Mouse (Mus musculus): ENCODE measurements around the gene Pax3. TPM values are rescaled to one million over a fixed set of nuclear protein-coding genes. Genes with fewer than 3 reads are reported as not detected.

Gene Pax3
- polyA plus RNA-seq, 1 experiment, result not detected

- TF ChIP-seq CTCF (IDR thresholded peaks at IDR 0.05; ENCODE audit: insufficient read depth, low read depth, low read length), result no peak
- TF ChIP-seq POLR2A (IDR thresholded peaks at IDR 0.05; ENCODE audit: insufficient read depth, low read depth, low read length), result no peak
- Histone ChIP-seq H3K4me1 (ENCODE audit: control insufficient read depth, insufficient read depth, low read length) (peaks cover 3% of the 10 kb centered on the region; the same call in 1 of the 2 replicates), H3K4me3 (ENCODE audit: insufficient read depth, low read depth, low read length) (no peak overlapping the region), H3K27ac (ENCODE audit: insufficient read depth, low read depth, low read length) (no peak overlapping the region)
- WGBS, result 5% methylated on average over 2 of the region's 2 CpGs
These were observed 8.6 kb downstream of the Pax3 start for GRCm38 (mm10) chr1:78188299-78188698.

- TF ChIP-seq POLR2A (IDR thresholded peaks at IDR 0.05; ENCODE audit: insufficient read depth, low read depth, low read length) (no peak), CTCF (IDR thresholded peaks at IDR 0.05; ENCODE audit: insufficient read depth, low read depth, low read length) (no peak)
- 11% methylated on average over 6 of the region's 6 CpGs for WGBS
- Histone ChIP-seq H3K4me1 (ENCODE audit: control insufficient read depth, insufficient read depth, low read length) (peaks cover 3% of the 10 kb centered on the region; the same call in 1 of the 2 replicates), H3K27ac (ENCODE audit: insufficient read depth, low read depth, low read length) (no peak overlapping the region), H3K4me3 (ENCODE audit: insufficient read depth, low read depth, low read length) (no peak overlapping the region)
These were observed 9.2 kb downstream of the Pax3 start for GRCm38 (mm10) chr1:78187788-78188173.

- H3K4me1 ChIP-seq (ENCODE audit: control insufficient read depth, insufficient read depth, low read length), result peaks cover 3% of the 10 kb centered on the region; the same call in 1 of the 2 replicates
- no peak for TF ChIP-seq POLR2A (IDR thresholded peaks at IDR 0.05; ENCODE audit: insufficient read depth, low read depth, low read length)
- no peak for TF ChIP-seq CTCF (IDR thresholded peaks at IDR 0.05; ENCODE audit: insufficient read depth, low read depth, low read length)
- no peak overlapping the region for H3K27ac ChIP-seq (ENCODE audit: insufficient read depth, low read depth, low read length)
- 9% methylated on average over 8 of the region's 8 CpGs for WGBS
- H3K4me3 ChIP-seq (ENCODE audit: insufficient read depth, low read depth, low read length), result no peak overlapping the region
These were observed 9.7 kb downstream of the Pax3 start for GRCm38 (mm10) chr1:78187122-78187787.

- 57% methylated on average over 5 of the region's 5 CpGs for whole genome bisulfite sequencing
- Histone ChIP-seq H3K27ac (ENCODE audit: insufficient read depth, low read depth, low read length) (no peak overlapping the region), H3K4me3 (ENCODE audit: insufficient read depth, low read depth, low read length) (no peak overlapping the region), H3K4me1 (ENCODE audit: control insufficient read depth, insufficient read depth, low read length) (peaks cover 2% of the 10 kb centered on the region; the same call in 1 of the 2 replicates)
- no peak for TF ChIP-seq CTCF (IDR thresholded peaks at IDR 0.05; ENCODE audit: insufficient read depth, low read depth, low read length)
- no peak for TF ChIP-seq POLR2A (IDR thresholded peaks at IDR 0.05; ENCODE audit: insufficient read depth, low read depth, low read length)
These were observed 14.0 kb downstream of the Pax3 start for GRCm38 (mm10) chr1:78182954-78183353.

DNA sequence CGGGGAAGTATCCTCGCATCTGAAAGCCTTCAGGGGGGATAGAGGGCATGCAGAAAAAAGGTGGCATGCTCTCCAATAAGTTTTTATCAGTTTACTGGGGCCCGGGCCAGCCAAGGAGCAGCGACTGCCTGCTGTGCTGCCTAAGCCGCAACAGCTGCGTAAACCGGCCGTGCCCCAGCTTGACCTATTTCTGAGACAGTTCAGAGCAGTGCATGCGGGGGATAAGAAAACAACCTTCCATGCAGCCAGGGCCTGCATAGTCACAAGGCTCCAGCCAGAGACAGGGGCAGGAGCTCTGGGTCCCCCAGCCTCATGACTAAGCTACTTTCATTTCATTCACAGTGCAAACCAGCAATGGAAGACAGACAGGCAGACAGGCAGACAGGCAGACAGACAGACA lies 15.1 kb downstream of the Pax3 start:
- no peak overlapping the region for H3K4me3 ChIP-seq (ENCODE audit: insufficient read depth, low read depth, low read length)
- WGBS, result 19% methylated on average over 9 of the region's 9 CpGs
- no peak for TF ChIP-seq POLR2A (IDR thresholded peaks at IDR 0.05; ENCODE audit: insufficient read depth, low read depth, low read length)
- no peak for TF ChIP-seq CTCF (IDR thresholded peaks at IDR 0.05; ENCODE audit: insufficient read depth, low read depth, low read length)
- H3K4me1 ChIP-seq (ENCODE audit: control insufficient read depth, insufficient read depth, low read length), result peaks cover 2% of the 10 kb centered on the region; the same call in 1 of the 2 replicates
- H3K27ac ChIP-seq (ENCODE audit: insufficient read depth, low read depth, low read length), result no peak overlapping the region

GRCm38 (mm10) chr1:78172334-78172733 lies 24.6 kb downstream of the Pax3 start:
- H3K4me3 ChIP-seq (ENCODE audit: insufficient read depth, low read depth, low read length), result no peak overlapping the region
- H3K4me1 ChIP-seq (ENCODE audit: control insufficient read depth, insufficient read depth, low read length), result no peaks in the 10 kb centered on the region
- TF ChIP-seq CTCF (IDR thresholded peaks at IDR 0.05; ENCODE audit: insufficient read depth, low read depth, low read length), result no peak
- no peak for TF ChIP-seq POLR2A (IDR thresholded peaks at IDR 0.05; ENCODE audit: insufficient read depth, low read depth, low read length)
- WGBS, result 16% methylated on average over 6 of the region's 6 CpGs
- H3K27ac ChIP-seq (ENCODE audit: insufficient read depth, low read depth, low read length), result no peak overlapping the region

DNA sequence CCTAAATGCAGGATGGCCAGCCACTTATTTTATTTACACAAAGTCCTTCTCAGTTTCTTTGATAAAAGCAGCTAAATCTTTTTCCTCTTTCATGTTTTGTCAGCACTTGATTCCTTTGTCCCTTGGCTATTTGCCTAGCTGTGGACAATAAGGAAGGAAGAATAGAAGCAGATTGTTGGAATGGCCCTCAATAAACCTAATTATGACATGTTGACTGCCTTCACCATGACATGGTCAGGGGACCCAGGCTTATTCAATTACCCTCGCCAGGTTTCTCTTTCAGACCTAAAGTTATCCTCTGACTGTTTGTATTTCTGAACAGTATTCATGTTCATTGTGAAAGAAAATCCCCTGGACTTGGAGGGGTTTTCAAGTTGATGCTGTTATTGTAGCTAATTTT lies 25.3 kb downstream of the Pax3 start:
- no peak overlapping the region for H3K4me3 ChIP-seq (ENCODE audit: insufficient read depth, low read depth, low read length)
- WGBS, result 15% methylated on average over 1 of the region's 1 CpGs

GRCm38 (mm10) chr1:78170771-78171170 lies 26.2 kb downstream of the Pax3 start:
- no peak overlapping the region for H3K4me3 ChIP-seq (ENCODE audit: insufficient read depth, low read depth, low read length)
- WGBS, result 19% methylated on average over 9 of the region's 9 CpGs
- no peak overlapping the region for H3K27ac ChIP-seq (ENCODE audit: insufficient read depth, low read depth, low read length)
- H3K4me1 ChIP-seq (ENCODE audit: control insufficient read depth, insufficient read depth, low read length), result no peaks in the 10 kb centered on the region
- TF ChIP-seq CTCF (IDR thresholded peaks at IDR 0.05; ENCODE audit: insufficient read depth, low read depth, low read length) (no peak), POLR2A (IDR thresholded peaks at IDR 0.05; ENCODE audit: insufficient read depth, low read depth, low read length) (no peak)

More for the DNA sequence above, 25.3 kb downstream of the Pax3 start:
- TF ChIP-seq CTCF (IDR thresholded peaks at IDR 0.05; ENCODE audit: insufficient read depth, low read depth, low read length) (no peak), POLR2A (IDR thresholded peaks at IDR 0.05; ENCODE audit: insufficient read depth, low read depth, low read length) (no peak)
- no peaks in the 10 kb centered on the region for H3K4me1 ChIP-seq (ENCODE audit: control insufficient read depth, insufficient read depth, low read length)
- no peak overlapping the region for H3K27ac ChIP-seq (ENCODE audit: insufficient read depth, low read depth, low read length)

DNA sequence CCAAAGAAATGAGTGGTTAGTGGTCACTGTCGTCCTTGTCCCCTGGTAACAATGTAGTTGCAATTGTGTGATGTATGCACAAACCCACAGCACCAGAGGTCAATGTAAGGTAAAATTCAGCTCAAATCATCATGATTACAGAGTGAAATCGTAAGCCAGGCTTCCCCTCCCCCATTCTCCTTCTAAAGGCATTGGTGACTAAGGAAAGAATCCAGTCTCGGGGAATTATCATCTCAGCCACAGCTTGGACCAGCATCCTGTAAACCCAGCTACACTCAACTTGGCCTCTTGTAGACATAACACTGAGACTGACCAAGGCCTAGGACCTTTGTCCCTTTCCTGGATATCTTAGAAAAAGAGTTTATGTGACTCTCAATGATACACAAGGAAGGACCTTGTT lies 28.1 kb downstream of the Pax3 start:
- Histone ChIP-seq H3K4me3 (ENCODE audit: insufficient read depth, low read depth, low read length) (no peak overlapping the region), H3K27ac (ENCODE audit: insufficient read depth, low read depth, low read length) (no peak overlapping the region), H3K4me1 (ENCODE audit: control insufficient read depth, insufficient read depth, low read length) (no peaks in the 10 kb centered on the region)
- 51% methylated on average over 3 of the region's 3 CpGs for WGBS
- TF ChIP-seq POLR2A (IDR thresholded peaks at IDR 0.05; ENCODE audit: insufficient read depth, low read depth, low read length), result no peak
- no peak for TF ChIP-seq CTCF (IDR thresholded peaks at IDR 0.05; ENCODE audit: insufficient read depth, low read depth, low read length)

All from olfactory bulb, adult 2 months (tissue).